Mouse (Mus musculus): Measurements from ENCODE around the gene Olfr765. TPM values are rescaled to one million over a fixed set of nuclear protein-coding genes. Genes with fewer than 3 reads are reported as not detected.

The Olfr765 gene
- total and polyA plus RNA-seq, 2 experiments: not detected

DNA sequence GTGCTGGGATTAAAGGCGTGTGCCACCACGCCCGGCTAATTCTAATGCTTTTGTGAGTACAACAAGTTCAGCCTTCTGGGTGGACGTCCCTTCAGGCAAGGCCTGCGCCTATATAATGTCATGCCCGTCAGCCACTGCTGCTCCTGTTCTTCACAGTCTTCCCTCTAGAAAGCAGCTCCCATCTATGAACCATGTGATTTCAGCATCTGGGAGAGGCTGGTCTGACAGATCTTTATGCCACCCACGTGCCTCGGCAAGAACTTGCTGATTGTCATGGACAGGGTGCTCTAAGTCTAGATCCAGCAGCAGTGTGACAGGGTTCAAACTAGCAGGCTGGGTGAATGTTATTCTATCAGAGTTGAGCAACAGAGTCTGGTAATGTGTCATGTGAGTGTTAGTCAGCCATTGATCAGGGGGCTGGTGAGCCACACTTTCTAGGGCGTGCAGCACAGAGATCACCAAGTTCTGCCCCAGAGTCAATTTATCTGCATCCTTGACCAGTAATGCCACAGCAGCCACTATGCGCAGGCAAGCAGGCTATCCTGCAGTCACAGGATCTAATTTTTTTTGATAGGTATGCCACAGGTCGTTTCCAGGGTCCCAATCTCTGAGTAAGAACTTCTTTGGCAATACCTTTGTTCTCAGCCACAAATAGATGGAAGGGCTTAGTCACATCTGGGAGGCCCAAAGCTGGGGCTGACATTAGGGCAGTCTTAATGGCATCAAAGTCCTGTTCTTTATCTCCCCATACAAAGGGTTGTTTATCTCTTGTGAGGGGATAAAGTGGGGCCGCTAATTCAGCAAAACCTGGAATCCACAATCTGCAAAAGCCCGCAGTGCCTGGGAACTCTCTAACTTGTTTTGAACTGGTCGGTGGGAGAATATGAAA lies 45.5 kb downstream of the Olfr765 start:
- whole genome bisulfite sequencing: 66% methylated on average over 14 of the region's 14 CpGs
- TF ChIP-seq CTCF (IDR thresholded peaks at IDR 0.05; ENCODE audit: low read depth, low read length) (no peak), POLR2A (IDR thresholded peaks at IDR 0.05; ENCODE audit: extremely low read depth, insufficient read depth, low read length) (no peak)
- Histone ChIP-seq H3K36me3 (ENCODE audit: control insufficient read depth, insufficient read depth, low read length) (no peaks in the 10 kb centered on the region), H3K79me2 (ENCODE audit: control insufficient read depth, insufficient read depth, low read length) (no peaks in the 10 kb centered on the region), H3K4me3 (ENCODE audit: insufficient read depth, low read depth, low read length) (no peak overlapping the region), H3K9ac (ENCODE audit: low read depth, low read length) (no peak overlapping the region), H3K27ac (replicated peaks; ENCODE audit: insufficient read depth, low read depth, low read length) (no peak overlapping the region), H3K4me1 (ENCODE audit: control insufficient read depth, insufficient read depth, low read length) (no peaks in the 10 kb centered on the region), H3K27me3 (ENCODE audit: control insufficient read depth, insufficient read depth, low read length) (0 out of 2 replicates have a peak, but pooled peaks cover 4% of the 10 kb centered on the region)
- no peak for DNase-seq (ENCODE audit: extremely low read depth, low read depth, low spot score)

- 80% methylated on average over 4 of the region's 4 CpGs for WGBS
- H3K27me3 ChIP-seq (ENCODE audit: control insufficient read depth, insufficient read depth, low read length): no peaks in the 10 kb centered on the region
- no peak overlapping the region for H3K4me3 ChIP-seq (ENCODE audit: insufficient read depth, low read depth, low read length)
- DNase-seq (ENCODE audit: extremely low read depth, low read depth, low spot score): no peak
- H3K79me2 ChIP-seq (ENCODE audit: control insufficient read depth, insufficient read depth, low read length): no peaks in the 10 kb centered on the region
- H3K27ac ChIP-seq (replicated peaks; ENCODE audit: insufficient read depth, low read depth, low read length): no peak overlapping the region
- TF ChIP-seq CTCF (IDR thresholded peaks at IDR 0.05; ENCODE audit: low read depth, low read length): no peak
- no peaks in the 10 kb centered on the region for H3K36me3 ChIP-seq (ENCODE audit: control insufficient read depth, insufficient read depth, low read length)
- no peak overlapping the region for H3K9ac ChIP-seq (ENCODE audit: low read depth, low read length)
- H3K4me1 ChIP-seq (ENCODE audit: control insufficient read depth, insufficient read depth, low read length): no peaks in the 10 kb centered on the region
Observed at GRCm38 (mm10) chr10:128996523-128997040, 53.2 kb downstream of the Olfr765 start.

- no peaks in the 10 kb centered on the region for H3K4me1 ChIP-seq (ENCODE audit: control insufficient read depth, insufficient read depth, low read length)
- TF ChIP-seq CTCF (IDR thresholded peaks at IDR 0.05; ENCODE audit: low read depth, low read length): no peak
- TF ChIP-seq POLR2A (IDR thresholded peaks at IDR 0.05; ENCODE audit: extremely low read depth, insufficient read depth, low read length): no peak
- H3K9ac ChIP-seq (ENCODE audit: low read depth, low read length): no peak overlapping the region
- no peak overlapping the region for H3K27ac ChIP-seq (replicated peaks; ENCODE audit: insufficient read depth, low read depth, low read length)
- H3K79me2 ChIP-seq (ENCODE audit: control insufficient read depth, insufficient read depth, low read length): no peaks in the 10 kb centered on the region
- H3K4me3 ChIP-seq (ENCODE audit: insufficient read depth, low read depth, low read length): no peak overlapping the region
- 97% methylated on average over 1 of the region's 1 CpGs for WGBS
- no peaks in the 10 kb centered on the region for H3K36me3 ChIP-seq (ENCODE audit: control insufficient read depth, insufficient read depth, low read length)
- H3K27me3 ChIP-seq (ENCODE audit: control insufficient read depth, insufficient read depth, low read length): no peaks in the 10 kb centered on the region
- DNase-seq (ENCODE audit: extremely low read depth, low read depth, low spot score): no peak
Observed at GRCm38 (mm10) chr10:128995796-128996195, 54.0 kb downstream of the Olfr765 start.

Other genes with a start within 250 kb of the Olfr765 start
- gene Dnajc14, start 245.9 kb downstream of the Olfr765 start, total RNA-seq (2014; rRNA removed): 23.5 and 25.3 TPM in 2 replicates
- gene Dnajc14, start 245.9 kb downstream of the Olfr765 start, polyA plus RNA-seq (2012; rRNA removed): 9.2 and 9.7 TPM in 2 replicates
- gene Tmem198b, start 245.6 kb downstream of the Olfr765 start, total RNA-seq (2014; rRNA removed): 1.3 and 1.6 TPM in 2 replicates
- gene Tmem198b, start 245.6 kb downstream of the Olfr765 start, polyA plus RNA-seq (2012; rRNA removed): 4.5 and 5.7 TPM in 2 replicates
- gene Sarnp, start 232.7 kb downstream of the Olfr765 start, total RNA-seq (2014; rRNA removed): 23.1 and 25.8 TPM in 2 replicates
- gene Sarnp, start 232.7 kb downstream of the Olfr765 start, polyA plus RNA-seq (2012; rRNA removed): 6.7 and 6.9 TPM in 2 replicates
- 73.2 and 76.7 TPM in 2 replicates for gene Ormdl2, start 228.4 kb downstream of the Olfr765 start, total RNA-seq (2014; rRNA removed)
- gene Ormdl2, start 228.4 kb downstream of the Olfr765 start, polyA plus RNA-seq (2012; rRNA removed): 93.2 and 94.6 TPM in 2 replicates
- 0.09 and 0.13 TPM in 2 replicates for gene Gdf11, start 158.3 kb downstream of the Olfr765 start, total RNA-seq (2014; rRNA removed)
- gene Gdf11, start 158.3 kb downstream of the Olfr765 start, polyA plus RNA-seq (2012; rRNA removed): 0.04 and 0.05 TPM in 2 replicates
- gene Cd63, start 149.0 kb downstream of the Olfr765 start, total RNA-seq (2014; rRNA removed): 4.1 and 5.2 TPM in 2 replicates
- 2.9 and 4.4 TPM in 2 replicates for gene Cd63, start 149.0 kb downstream of the Olfr765 start, polyA plus RNA-seq (2012; rRNA removed)
- gene Rdh5, start 127.1 kb downstream of the Olfr765 start, total RNA-seq (2014; rRNA removed): 30.4 and 33.8 TPM in 2 replicates
- 86.2 and 91.8 TPM in 2 replicates for gene Rdh5, start 127.1 kb downstream of the Olfr765 start, polyA plus RNA-seq (2012; rRNA removed)
- gene Bloc1s1, start 126.0 kb downstream of the Olfr765 start, total RNA-seq (2014; rRNA removed): 91.1 and 106 TPM in 2 replicates
- gene Bloc1s1, start 126.0 kb downstream of the Olfr765 start, polyA plus RNA-seq (2012; rRNA removed): 192 and 226 TPM in 2 replicates
- 4.6 and 4.9 TPM in 2 replicates for gene Itga7, start 116.2 kb downstream of the Olfr765 start, total RNA-seq (2014; rRNA removed)
- 9.5 and 11.0 TPM in 2 replicates for gene Itga7, start 116.2 kb downstream of the Olfr765 start, polyA plus RNA-seq (2012; rRNA removed)
- 639 and 785 TPM in 2 replicates for gene Mettl7b, start 89.0 kb downstream of the Olfr765 start, total RNA-seq (2014; rRNA removed)
- gene Mettl7b, start 89.0 kb downstream of the Olfr765 start, polyA plus RNA-seq (2012; rRNA removed): 780 and 929 TPM in 2 replicates
- 0.07 TPM in 1 of 2 replicates, not detected in the other for gene Olfr9, start 60.6 kb downstream of the Olfr765 start, total RNA-seq (2014; rRNA removed)
- 0.02 TPM in 1 of 2 replicates, not detected in the other for gene Olfr9, start 60.6 kb downstream of the Olfr765 start, polyA plus RNA-seq (2012; rRNA removed)
- gene Olfr763, start 39.2 kb downstream of the Olfr765 start, total RNA-seq (2014; rRNA removed): not detected in 2 replicates
- not detected in 2 replicates for gene Olfr763, start 39.2 kb downstream of the Olfr765 start, polyA plus RNA-seq (2012; rRNA removed)
- gene Olfr764-ps1, start 10.1 kb downstream of the Olfr765 start, total RNA-seq (2014; rRNA removed): not detected in 2 replicates
- not detected in 2 replicates for gene Olfr764-ps1, start 10.1 kb downstream of the Olfr765 start, polyA plus RNA-seq (2012; rRNA removed)
- not detected in 2 replicates for gene Olfr766-ps1, start 19.0 kb upstream of the Olfr765 start, total RNA-seq (2014; rRNA removed)
- not detected in 2 replicates for gene Olfr766-ps1, start 19.0 kb upstream of the Olfr765 start, polyA plus RNA-seq (2012; rRNA removed)
- not detected in 2 replicates for gene Olfr767, start 32.9 kb upstream of the Olfr765 start, total RNA-seq (2014; rRNA removed)
- not detected in 2 replicates for gene Olfr767, start 32.9 kb upstream of the Olfr765 start, polyA plus RNA-seq (2012; rRNA removed)
- not detected in 2 replicates for gene Olfr768, start 49.4 kb upstream of the Olfr765 start, total RNA-seq (2014; rRNA removed)
- gene Olfr768, start 49.4 kb upstream of the Olfr765 start, polyA plus RNA-seq (2012; rRNA removed): not detected in 2 replicates
- gene Olfr769, start 67.9 kb upstream of the Olfr765 start, total RNA-seq (2014; rRNA removed): not detected in 2 replicates
- gene Olfr769, start 67.9 kb upstream of the Olfr765 start, polyA plus RNA-seq (2012; rRNA removed): not detected in 2 replicates
- not detected in 2 replicates for gene Olfr770, start 89.0 kb upstream of the Olfr765 start, total RNA-seq (2014; rRNA removed)
- not detected in 2 replicates for gene Olfr770, start 89.0 kb upstream of the Olfr765 start, polyA plus RNA-seq (2012; rRNA removed)
- gene Olfr771, start 114.8 kb upstream of the Olfr765 start, total RNA-seq (2014; rRNA removed): not detected in 2 replicates
- not detected in 2 replicates for gene Olfr771, start 114.8 kb upstream of the Olfr765 start, polyA plus RNA-seq (2012; rRNA removed)
- not detected in 2 replicates for gene Olfr772, start 127.9 kb upstream of the Olfr765 start, total RNA-seq (2014; rRNA removed)
- not detected in 2 replicates for gene Olfr772, start 127.9 kb upstream of the Olfr765 start, polyA plus RNA-seq (2012; rRNA removed)
- gene Olfr773, start 137.4 kb upstream of the Olfr765 start, total RNA-seq (2014; rRNA removed): not detected in 2 replicates
- not detected in 2 replicates for gene Olfr773, start 137.4 kb upstream of the Olfr765 start, polyA plus RNA-seq (2012; rRNA removed)
- not detected in 2 replicates for gene Olfr774, start 186.2 kb upstream of the Olfr765 start, total RNA-seq (2014; rRNA removed)
- not detected in 2 replicates for gene Olfr774, start 186.2 kb upstream of the Olfr765 start, polyA plus RNA-seq (2012; rRNA removed)
- gene Olfr775, start 198.4 kb upstream of the Olfr765 start, total RNA-seq (2014; rRNA removed): not detected in 2 replicates
- gene Olfr775, start 198.4 kb upstream of the Olfr765 start, polyA plus RNA-seq (2012; rRNA removed): not detected in 2 replicates
- not detected in 2 replicates for gene Olfr776, start 209.1 kb upstream of the Olfr765 start, total RNA-seq (2014; rRNA removed)
- not detected in 2 replicates for gene Olfr776, start 209.1 kb upstream of the Olfr765 start, polyA plus RNA-seq (2012; rRNA removed)
- gene Olfr777, start 221.5 kb upstream of the Olfr765 start, total RNA-seq (2014; rRNA removed): not detected in 2 replicates
- gene Olfr777, start 221.5 kb upstream of the Olfr765 start, polyA plus RNA-seq (2012; rRNA removed): not detected in 2 replicates

All from liver, adult 2 months (tissue).